Mouse (Mus musculus): ENCODE data around the gene Taok3. TPM values are rescaled to one million over a fixed set of nuclear protein-coding genes. Genes with fewer than 3 reads are reported as not detected.
"Not testable (repeated sequence)": the region's sequence is repeated elsewhere in the genome, so short reads cannot be mapped to it uniquely, and the experiment has no call there.

The Taok3 gene
- polyA plus RNA-seq, 1 experiment from 2014 or later = 13.3 TPM

DNA sequence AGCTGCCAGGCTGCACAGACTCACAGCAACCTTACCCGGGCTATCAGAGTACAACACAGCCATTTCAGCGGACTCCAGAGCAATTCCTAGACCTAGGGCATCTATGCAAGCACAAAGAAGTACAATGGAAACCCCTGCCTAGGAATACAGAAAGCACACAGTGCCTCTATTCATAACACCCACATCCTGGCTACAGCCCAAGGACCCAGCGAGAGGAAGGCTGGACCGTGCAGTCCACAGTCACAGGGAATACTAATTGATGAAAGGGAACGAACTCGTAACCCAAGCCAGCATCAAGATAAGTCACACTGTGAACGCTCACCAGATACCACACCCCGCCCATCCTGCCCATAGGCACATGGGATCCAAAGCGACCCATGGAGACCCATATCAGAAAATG lies 164.1 kb downstream of the Taok3 start:
- peaks cover 48% of the 10 kb centered on the region for H3K36me3 ChIP-seq

DNA sequence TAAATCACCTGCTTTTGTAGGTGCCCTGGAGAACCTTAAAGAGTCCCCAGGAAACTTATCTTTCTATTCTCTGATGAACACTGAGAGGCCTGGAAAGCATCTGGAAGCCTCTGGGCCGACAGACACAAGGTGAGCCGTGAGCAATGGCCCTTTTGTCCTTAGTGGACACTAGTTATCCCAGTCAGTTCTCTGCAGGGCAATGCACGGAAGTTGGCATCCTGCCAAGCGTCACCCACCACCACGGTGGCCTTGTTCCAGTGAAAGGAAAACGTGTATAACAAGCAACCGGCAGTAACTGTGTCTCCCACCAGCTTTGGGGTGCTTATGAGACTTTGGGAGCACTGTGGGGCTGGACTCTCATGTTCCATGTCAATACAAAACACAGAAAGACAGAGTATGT lies 164.8 kb downstream of the Taok3 start:
- H3K36me3 ChIP-seq = peaks cover 48% of the 10 kb centered on the region

More for the DNA sequence above, 164.1 kb downstream of the Taok3 start:
- Histone ChIP-seq H3K27me3 (replicated peaks) (no peaks in the 10 kb centered on the region), H3K4me1 (replicated peaks) (peaks cover 44% of the 10 kb centered on the region), H3K4me3 (no peak overlapping the region), H3K27ac (ENCODE audit: poor library complexity, severe bottlenecking) (no peak overlapping the region), H3K9me3 (replicated peaks) (no peaks in the 10 kb centered on the region), H3K9ac (no peak overlapping the region), H3K4me2 (no peak overlapping the region)
- no peak for ATAC-seq (ENCODE audit: insufficient number of reproducible peaks, low FRiP score)
- WGBS = 79% methylated on average over 9 of the region's 9 CpGs

DNA sequence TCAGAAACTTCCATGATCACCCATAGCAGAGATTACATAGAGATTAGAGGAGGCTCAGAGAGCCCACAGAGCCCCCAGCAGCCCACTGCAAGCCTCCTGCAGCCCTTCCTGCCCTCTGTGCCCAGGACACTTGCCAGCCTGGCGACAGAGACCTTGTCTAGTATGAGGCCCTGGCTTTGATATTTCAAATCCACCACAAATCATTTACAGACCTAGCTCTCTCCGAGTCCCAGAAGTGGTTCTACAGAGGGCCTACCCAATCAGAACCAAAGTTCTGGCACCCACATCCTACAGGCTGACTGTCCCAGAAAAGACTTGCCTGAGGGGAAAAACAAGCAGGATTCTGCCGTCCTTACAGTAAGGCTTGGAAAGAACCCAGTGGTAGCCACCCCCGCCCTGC lies 165.3 kb downstream of the Taok3 start:
- no peak for ATAC-seq (ENCODE audit: insufficient number of reproducible peaks, low FRiP score)
- Histone ChIP-seq H3K36me3 (peaks cover 48% of the 10 kb centered on the region), H3K4me1 (replicated peaks) (peaks cover 34% of the 10 kb centered on the region), H3K9me3 (replicated peaks) (peaks cover 4% of the 10 kb centered on the region; the same call in 1 of the 2 replicates), H3K27ac (ENCODE audit: poor library complexity, severe bottlenecking) (no peak overlapping the region), H3K4me3 (no peak overlapping the region), H3K9ac (no peak overlapping the region), H3K4me2 (no peak overlapping the region), H3K27me3 (replicated peaks) (no peaks in the 10 kb centered on the region)
- WGBS = 81% methylated on average over 4 of the region's 4 CpGs

More for the DNA sequence above, 164.8 kb downstream of the Taok3 start:
- Histone ChIP-seq H3K9me3 (replicated peaks) (no peaks in the 10 kb centered on the region), H3K9ac (no peak overlapping the region), H3K4me3 (no peak overlapping the region), H3K4me1 (replicated peaks) (peaks cover 37% of the 10 kb centered on the region), H3K27ac (ENCODE audit: poor library complexity, severe bottlenecking) (no peak overlapping the region), H3K4me2 (no peak overlapping the region), H3K27me3 (replicated peaks) (no peaks in the 10 kb centered on the region)
- WGBS = 55% methylated on average over 7 of the region's 7 CpGs
- no peak for ATAC-seq (ENCODE audit: insufficient number of reproducible peaks, low FRiP score)

DNA sequence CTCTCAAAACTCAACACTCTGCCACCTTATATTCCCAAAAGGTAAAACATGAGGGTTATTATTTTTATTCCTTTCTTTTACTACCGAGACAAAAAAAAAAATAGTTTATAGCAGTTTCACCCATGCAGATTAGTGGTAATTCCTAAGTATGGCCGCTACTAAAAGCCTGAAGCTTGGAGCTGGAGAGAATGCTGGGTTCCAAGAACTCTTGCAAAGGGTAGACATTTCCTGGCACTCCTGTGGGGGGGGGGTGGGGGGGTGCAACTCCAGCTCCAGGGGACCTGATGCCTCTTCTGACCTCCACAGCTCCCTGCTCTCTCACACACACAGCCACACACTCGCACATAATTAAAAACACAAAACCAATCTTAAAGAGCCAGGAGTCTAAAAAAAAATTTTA lies 166.4 kb downstream of the Taok3 start:
- 65% methylated on average over 3 of the region's 3 CpGs for WGBS
- Histone ChIP-seq H3K9ac (peak overlapping the region; percentile 92), H3K36me3 (peaks cover 41% of the 10 kb centered on the region), H3K27ac (ENCODE audit: poor library complexity, severe bottlenecking) (no peak overlapping the region), H3K27me3 (replicated peaks) (no peaks in the 10 kb centered on the region), H3K9me3 (replicated peaks) (peaks cover 4% of the 10 kb centered on the region; the same call in 1 of the 2 replicates), H3K4me1 (replicated peaks) (peaks cover 34% of the 10 kb centered on the region), H3K4me2 (peak overlapping the region; percentile 89), H3K4me3 (peak overlapping the region; percentile 75)
- ATAC-seq (ENCODE audit: insufficient number of reproducible peaks, low FRiP score) = no peak

DNA sequence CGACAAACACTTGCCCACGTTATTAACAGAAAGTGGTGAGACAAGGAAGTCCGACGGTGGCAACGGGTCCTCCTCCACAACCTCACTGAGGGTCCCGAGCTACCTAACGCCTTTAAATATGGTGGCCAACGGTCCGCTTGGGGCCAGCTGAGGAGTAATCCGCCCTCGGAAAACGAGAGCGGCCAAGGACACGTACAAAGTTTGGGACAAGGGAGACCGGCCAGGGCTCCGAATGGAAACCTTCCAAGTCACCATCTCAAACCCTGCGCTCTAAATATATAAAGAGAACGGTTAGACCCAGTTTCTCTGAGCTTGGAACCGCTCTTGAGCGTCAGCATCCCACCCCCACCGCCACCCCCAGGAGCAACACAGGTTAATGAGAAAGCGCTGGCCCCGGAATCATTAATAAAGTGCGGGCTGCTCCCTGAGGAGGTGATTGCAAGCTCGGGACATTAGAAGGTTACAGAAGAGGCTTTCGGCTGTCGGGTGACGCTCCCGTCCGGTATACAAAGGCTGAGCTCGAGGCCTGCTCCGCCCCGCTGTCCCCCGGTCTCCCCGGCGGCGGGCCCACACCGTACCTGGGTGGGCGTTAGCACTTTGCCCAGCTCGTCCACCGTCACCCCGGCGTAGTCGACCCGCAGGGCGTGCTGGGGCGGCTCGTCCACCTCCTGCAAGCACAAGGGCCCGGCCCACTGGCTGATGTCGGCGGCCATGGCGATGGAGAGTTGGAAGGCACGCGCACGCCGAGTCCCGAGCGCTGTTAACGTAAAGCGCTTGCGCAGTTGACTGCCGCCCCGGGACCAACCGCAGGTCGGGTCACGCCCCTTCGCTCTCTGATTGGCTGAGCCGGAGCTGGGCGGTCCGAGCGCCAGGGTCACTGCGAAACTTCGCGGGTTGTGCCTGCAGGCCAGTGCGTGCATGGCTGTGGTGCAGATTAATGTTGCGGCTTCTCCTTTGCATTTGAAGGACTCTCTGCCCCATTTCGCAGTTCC lies 167.2 kb downstream of the Taok3 start, which contains the start of gene Pebp1:
Gene Pebp1, minus strand, starts transcription at position 795 of the 992 bp plus-strand sequence.
- H3K4me2 ChIP-seq = peak within 1 kb of the TSS; percentile 89
- peak within 1 kb of the TSS; percentile 63 for H3K27ac ChIP-seq (ENCODE audit: poor library complexity, severe bottlenecking)
- no peaks in the 10 kb centered on the region for H3K27me3 ChIP-seq (replicated peaks)
- WGBS = under 1% methylated on average over 75 of the region's 77 CpGs
- peaks cover 4% of the 10 kb centered on the region; the same call in 1 of the 2 replicates for H3K9me3 ChIP-seq (replicated peaks)
- peaks cover 34% of the 10 kb centered on the region for H3K4me1 ChIP-seq (replicated peaks)
- peak; percentile 98 for ATAC-seq (ENCODE audit: insufficient number of reproducible peaks, low FRiP score)
- H3K4me3 ChIP-seq = peak within 1 kb of the TSS; percentile 75
- H3K9ac ChIP-seq = peak within 1 kb of the TSS; percentile 92
- H3K36me3 ChIP-seq = peaks cover 33% of the 10 kb centered on the region

DNA sequence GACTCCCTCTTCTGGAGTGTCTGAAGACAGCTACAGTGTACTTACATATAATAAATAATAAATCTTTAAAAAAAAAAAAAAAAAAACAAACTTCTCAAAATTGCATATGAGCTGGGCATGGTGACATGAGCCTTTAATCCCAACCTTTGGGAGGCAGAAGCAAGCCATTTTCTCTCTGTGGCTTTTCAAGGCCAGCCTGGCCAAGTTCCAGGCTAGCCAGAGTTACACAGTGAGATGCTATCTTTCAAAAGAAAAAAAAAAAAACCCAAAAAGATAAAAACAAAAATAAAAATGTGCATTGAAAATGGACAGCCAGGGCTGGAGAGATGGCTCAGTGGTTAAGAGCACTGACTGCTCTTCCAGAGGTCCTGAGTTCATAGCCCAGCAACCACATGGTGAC lies 169.7 kb downstream of the Taok3 start:
- H3K4me3 ChIP-seq = no peak overlapping the region
- no peaks in the 10 kb centered on the region for H3K27me3 ChIP-seq (replicated peaks)
- ATAC-seq (ENCODE audit: insufficient number of reproducible peaks, low FRiP score) = no peak
- peaks cover 13% of the 10 kb centered on the region for H3K36me3 ChIP-seq
- peaks cover 27% of the 10 kb centered on the region for H3K4me1 ChIP-seq (replicated peaks)
- H3K9ac ChIP-seq = no peak overlapping the region
- H3K27ac ChIP-seq (ENCODE audit: poor library complexity, severe bottlenecking) = no peak overlapping the region
- peaks cover 4% of the 10 kb centered on the region; the same call in 1 of the 2 replicates for H3K9me3 ChIP-seq (replicated peaks)
- no peak overlapping the region for H3K4me2 ChIP-seq

DNA sequence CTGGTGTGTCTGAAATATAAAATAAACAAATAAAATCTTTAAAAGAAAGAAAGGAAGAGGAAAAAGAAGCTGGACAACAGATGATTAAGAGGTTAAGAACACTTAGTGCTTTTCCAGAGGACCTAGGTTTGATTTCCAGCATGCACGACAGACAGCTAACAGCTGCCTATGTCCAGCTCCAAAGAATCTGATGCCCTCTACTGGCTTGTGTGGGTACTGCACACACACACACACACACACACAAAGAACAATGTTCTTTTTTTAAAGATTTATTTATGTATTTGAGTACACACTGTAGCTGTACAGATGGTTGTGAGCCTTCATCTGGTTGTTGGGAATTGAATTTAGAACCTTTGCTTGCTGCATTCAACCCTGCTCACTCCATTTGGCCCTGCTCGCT lies 170.2 kb downstream of the Taok3 start:
- H3K4me2 ChIP-seq = no peak overlapping the region
- WGBS = 90% methylated on average over 2 of the region's 2 CpGs
- peaks cover 23% of the 10 kb centered on the region for H3K4me1 ChIP-seq (replicated peaks)
- H3K4me3 ChIP-seq = no peak overlapping the region
- H3K27me3 ChIP-seq (replicated peaks) = no peaks in the 10 kb centered on the region
- H3K27ac ChIP-seq (ENCODE audit: poor library complexity, severe bottlenecking) = no peak overlapping the region
- no peak overlapping the region for H3K9ac ChIP-seq
- peaks cover 4% of the 10 kb centered on the region; the same call in 1 of the 2 replicates for H3K9me3 ChIP-seq (replicated peaks)
- H3K36me3 ChIP-seq = peaks cover 9% of the 10 kb centered on the region
- ATAC-seq (ENCODE audit: insufficient number of reproducible peaks, low FRiP score) = no peak

DNA sequence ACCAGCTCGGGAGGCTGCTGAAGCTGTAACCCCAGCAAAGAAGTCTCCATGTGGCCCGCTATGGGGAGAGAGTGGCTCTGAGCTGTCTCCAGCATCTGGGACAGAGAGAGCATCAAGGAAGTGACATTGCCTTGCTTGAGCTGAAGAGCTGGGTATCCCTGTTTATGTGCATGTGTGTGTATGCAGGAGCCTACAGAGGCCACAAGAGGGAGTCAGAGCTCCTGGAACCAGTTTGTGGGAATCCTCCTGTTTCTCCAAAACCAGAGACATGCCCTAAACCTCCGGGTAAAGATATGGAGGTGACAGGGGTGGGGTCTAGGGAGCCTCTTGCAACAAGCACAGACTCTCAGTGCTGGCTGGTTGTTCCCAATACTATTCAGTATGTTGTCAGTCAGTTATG lies 171.4 kb downstream of the Taok3 start:
- Histone ChIP-seq H3K36me3 (no peaks in the 10 kb centered on the region), H3K9me3 (replicated peaks) (peaks cover 4% of the 10 kb centered on the region; the same call in 1 of the 2 replicates), H3K4me2 (no peak overlapping the region), H3K4me3 (no peak overlapping the region), H3K4me1 (replicated peaks) (peaks cover 11% of the 10 kb centered on the region), H3K9ac (no peak overlapping the region), H3K27ac (ENCODE audit: poor library complexity, severe bottlenecking) (no peak overlapping the region), H3K27me3 (replicated peaks) (no peaks in the 10 kb centered on the region)
- WGBS = 80% methylated on average over 3 of the region's 3 CpGs
- ATAC-seq (ENCODE audit: insufficient number of reproducible peaks, low FRiP score) = no peak

DNA sequence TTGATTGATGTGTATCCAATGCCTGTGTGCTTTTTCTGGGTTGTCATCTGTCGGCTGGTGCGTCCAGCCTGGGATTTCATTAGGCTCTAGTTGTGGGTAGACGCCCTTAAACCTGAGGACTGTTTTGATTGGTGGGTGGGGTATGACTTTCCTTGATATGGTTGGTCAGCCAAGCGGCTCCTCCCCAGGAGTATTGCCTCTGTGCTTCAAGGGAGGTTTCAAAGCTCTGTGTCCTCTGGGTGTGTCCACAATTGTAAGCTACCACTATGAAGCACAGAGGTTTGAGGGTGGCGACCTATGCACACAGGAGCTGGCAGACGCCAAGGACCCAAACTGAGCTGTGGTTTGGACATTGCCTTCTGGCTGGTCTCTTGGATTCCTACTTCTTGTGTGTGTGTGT lies 172.6 kb downstream of the Taok3 start:
- Histone ChIP-seq H3K9ac (no peak overlapping the region), H3K27ac (ENCODE audit: poor library complexity, severe bottlenecking) (no peak overlapping the region), H3K4me2 (no peak overlapping the region), H3K36me3 (no peaks in the 10 kb centered on the region), H3K27me3 (replicated peaks) (no peaks in the 10 kb centered on the region), H3K4me1 (replicated peaks) (peaks cover 6% of the 10 kb centered on the region; the same call in 1 of the 2 replicates), H3K4me3 (no peak overlapping the region), H3K9me3 (replicated peaks) (peaks cover 4% of the 10 kb centered on the region; the same call in 1 of the 2 replicates)
- no peak for ATAC-seq (ENCODE audit: insufficient number of reproducible peaks, low FRiP score)
- WGBS = 71% methylated on average over 6 of the region's 6 CpGs

DNA sequence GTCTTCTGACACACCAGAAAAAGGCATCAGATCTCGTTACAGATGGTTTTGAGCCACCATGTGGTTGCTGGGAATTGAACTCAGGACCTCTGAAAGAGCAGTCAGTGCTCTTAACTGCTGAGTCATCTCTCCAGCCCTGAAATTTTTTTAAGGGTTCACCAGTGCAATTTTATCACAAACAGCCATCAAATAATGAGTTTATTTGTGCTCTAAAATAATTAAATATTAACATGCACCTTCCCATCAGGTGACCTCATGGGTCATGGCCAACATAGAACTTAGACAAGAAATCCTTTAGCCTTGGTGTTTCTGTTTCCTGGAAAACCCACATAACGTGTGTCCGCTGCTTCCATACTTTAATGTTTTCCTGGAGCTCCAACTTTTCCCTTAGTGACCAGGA lies 173.8 kb downstream of the Taok3 start:
- H3K9ac ChIP-seq; H3K27me3 ChIP-seq (replicated peaks); H3K4me1 ChIP-seq (replicated peaks); H3K9me3 ChIP-seq (replicated peaks); H3K27ac ChIP-seq (ENCODE audit: poor library complexity, severe bottlenecking); ATAC-seq (ENCODE audit: insufficient number of reproducible peaks, low FRiP score); H3K36me3 ChIP-seq; H3K4me3 ChIP-seq; H3K4me2 ChIP-seq: not testable (repeated sequence)
- 88% methylated on average over 3 of the region's 3 CpGs for WGBS

DNA sequence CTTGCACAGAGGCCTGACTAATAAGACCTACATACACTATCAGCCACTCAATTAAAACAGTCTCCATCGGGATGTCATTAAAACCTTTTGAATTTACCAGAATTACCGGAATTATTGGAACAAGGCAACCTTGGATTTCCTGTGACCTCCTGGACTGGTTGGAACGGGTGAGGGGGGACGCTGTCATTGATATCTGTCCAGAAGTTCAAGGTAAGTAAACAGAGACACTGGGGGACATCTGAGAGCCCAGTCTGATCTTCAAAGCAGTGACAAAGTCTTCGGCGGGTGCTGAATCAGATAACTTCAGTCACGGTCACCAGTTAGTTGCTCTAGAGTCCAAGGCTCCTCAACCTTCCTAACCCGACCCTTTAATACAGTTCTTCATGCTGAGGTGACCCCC lies 175.1 kb downstream of the Taok3 start:
- no peak for ATAC-seq (ENCODE audit: insufficient number of reproducible peaks, low FRiP score)
- Histone ChIP-seq H3K9me3 (replicated peaks) (peaks cover 2% of the 10 kb centered on the region; the same call in 1 of the 2 replicates), H3K36me3 (no peaks in the 10 kb centered on the region), H3K4me3 (no peak overlapping the region), H3K4me2 (no peak overlapping the region), H3K9ac (no peak overlapping the region), H3K27ac (ENCODE audit: poor library complexity, severe bottlenecking) (no peak overlapping the region), H3K4me1 (replicated peaks) (no peaks in the 10 kb centered on the region), H3K27me3 (replicated peaks) (no peaks in the 10 kb centered on the region)
- WGBS = 89% methylated on average over 8 of the region's 8 CpGs

Data from heart, embryonic 12.5 days (tissue).